Mouse (Mus musculus) cerebellum, adult 11-12 months (tissue): ENCODE measurements around the gene Dnah5.
"Not testable (repeated sequence)": the region's sequence is repeated elsewhere in the genome, so short reads cannot be mapped to it uniquely, and the experiment has no call there.

Source experiments
- DNase-seq: peaks from one replicate; pipeline ENCODE4 v3.0.0; 2022

Dnah5 gene

GRCm38 (mm10) chr15:28307884-28308283 lies 104.3 kb downstream of the Dnah5 start:
- no peak for DNase-seq

- DNase-seq: no peak
Measured at GRCm38 (mm10) chr15:28310516-28310915, 107.0 kb downstream of the Dnah5 start.

- no peak for DNase-seq
Measured at GRCm38 (mm10) chr15:28313451-28313850, 109.9 kb downstream of the Dnah5 start.

GRCm38 (mm10) chr15:28315812-28316528 lies 112.4 kb downstream of the Dnah5 start:
- no peak for DNase-seq

- no peak for DNase-seq
Measured at GRCm38 (mm10) chr15:28322533-28322932, 119.0 kb downstream of the Dnah5 start.

- DNase-seq: no peak
Measured at GRCm38 (mm10) chr15:28326985-28327384, 123.4 kb downstream of the Dnah5 start.

GRCm38 (mm10) chr15:28327441-28327840 lies 123.9 kb downstream of the Dnah5 start:
- DNase-seq: no peak

- DNase-seq: no peak
Measured at GRCm38 (mm10) chr15:28341151-28341550, 137.6 kb downstream of the Dnah5 start.

GRCm38 (mm10) chr15:28367561-28367960 lies 164.0 kb downstream of the Dnah5 start:
- DNase-seq: no peak

GRCm38 (mm10) chr15:28370431-28370830 lies 166.9 kb downstream of the Dnah5 start:
- no peak for DNase-seq

- no peak for DNase-seq
Measured at GRCm38 (mm10) chr15:28371506-28371905, 168.0 kb downstream of the Dnah5 start.

GRCm38 (mm10) chr15:28374394-28374793 lies 170.8 kb downstream of the Dnah5 start:
- DNase-seq: no peak

GRCm38 (mm10) chr15:28380909-28381308 lies 177.4 kb downstream of the Dnah5 start:
- no peak for DNase-seq

- not testable (repeated sequence) for DNase-seq
Measured at GRCm38 (mm10) chr15:28393723-28394122, 190.2 kb downstream of the Dnah5 start.

GRCm38 (mm10) chr15:28395481-28395880 lies 191.9 kb downstream of the Dnah5 start:
- no peak for DNase-seq

- DNase-seq: no peak
Measured at GRCm38 (mm10) chr15:28398472-28398871, 194.9 kb downstream of the Dnah5 start.

GRCm38 (mm10) chr15:28399258-28399657 lies 195.7 kb downstream of the Dnah5 start:
- DNase-seq: no peak

- DNase-seq: no peak
Measured at GRCm38 (mm10) chr15:28404630-28405029, 201.1 kb downstream of the Dnah5 start.

GRCm38 (mm10) chr15:28405136-28405535 lies 201.6 kb downstream of the Dnah5 start:
- no peak for DNase-seq

- DNase-seq: no peak
Measured at GRCm38 (mm10) chr15:28439702-28440101, 236.2 kb downstream of the Dnah5 start.

GRCm38 (mm10) chr15:28444494-28444893 lies 240.9 kb downstream of the Dnah5 start:
- DNase-seq: no peak

GRCm38 (mm10) chr15:28461091-28461778 lies 257.7 kb downstream of the Dnah5 start:
- peak; percentile 13 for DNase-seq

GRCm38 (mm10) chr15:28466591-28467247 lies 263.2 kb downstream of the Dnah5 start:
- DNase-seq: no peak
